Mouse (Mus musculus): Measurements from ENCODE around the gene Sohlh2. TPM values are rescaled to one million over a fixed set of nuclear protein-coding genes. Genes with fewer than 3 reads are reported as not detected.
"Not testable (repeated sequence)": the region's sequence is repeated elsewhere in the genome, so short reads cannot be mapped to it uniquely, and the experiment has no call there.

Sohlh2 gene
- total and polyA plus RNA-seq, 2 experiments from 2014 or later, result not detected

- H3K9me3 ChIP-seq (ENCODE audit: low read length), result no peaks in the 10 kb centered on the region
- peak; percentile 56 for TF ChIP-seq CTCF (IDR thresholded peaks at IDR 0.05)
- H3K36me3 ChIP-seq (ENCODE audit: insufficient read depth, low read length), result no peaks in the 10 kb centered on the region
- ATAC-seq (ENCODE audit: low FRiP score) (no peak), DNase-seq (ENCODE audit: low spot score) (peak; percentile 10)
- H3K4me3 ChIP-seq (ENCODE audit: low read depth, low read length), result no peak overlapping the region
- WGBS, result 33% methylated on average over 8 of the region's 8 CpGs
- no peaks in the 10 kb centered on the region for H3K4me1 ChIP-seq (ENCODE audit: insufficient read depth, low read length)
- no peaks in the 10 kb centered on the region for H3K27me3 ChIP-seq (ENCODE audit: insufficient read depth, low read length)
- no peak overlapping the region for H3K27ac ChIP-seq (ENCODE audit: low read depth, low read length)
- no peak overlapping the region for H3K4me2 ChIP-seq (ENCODE audit: low read depth, low read length, poor library complexity, severe bottlenecking)
- no peak overlapping the region for H3K9ac ChIP-seq (replicated peaks; ENCODE audit: low read length, poor library complexity, severe bottlenecking)
These were observed 13.0 kb downstream of the Sohlh2 start for GRCm38 (mm10) chr3:55194792-55195191.

- H3K4me1 ChIP-seq (ENCODE audit: insufficient read depth, low read length), result no peaks in the 10 kb centered on the region
- no peaks in the 10 kb centered on the region for H3K36me3 ChIP-seq (ENCODE audit: insufficient read depth, low read length)
- H3K27me3 ChIP-seq (ENCODE audit: insufficient read depth, low read length), result no peaks in the 10 kb centered on the region
- no peaks in the 10 kb centered on the region for H3K9me3 ChIP-seq (ENCODE audit: low read length)
- ATAC-seq (ENCODE audit: low FRiP score) (no peak), DNase-seq (ENCODE audit: low spot score) (no peak)
- H3K27ac ChIP-seq (ENCODE audit: low read depth, low read length), result no peak overlapping the region
- H3K4me3 ChIP-seq (ENCODE audit: low read depth, low read length), result no peak overlapping the region
- 86% methylated on average over 5 of the region's 5 CpGs for WGBS
- H3K4me2 ChIP-seq (ENCODE audit: low read depth, low read length, poor library complexity, severe bottlenecking), result no peak overlapping the region
- no peak overlapping the region for H3K9ac ChIP-seq (replicated peaks; ENCODE audit: low read length, poor library complexity, severe bottlenecking)
- TF ChIP-seq CTCF (IDR thresholded peaks at IDR 0.05), result no peak
These were observed 13.9 kb downstream of the Sohlh2 start for GRCm38 (mm10) chr3:55195581-55196327.

- WGBS, result 89% methylated on average over 2 of the region's 2 CpGs
- Histone ChIP-seq H3K9ac (replicated peaks; ENCODE audit: low read length, poor library complexity, severe bottlenecking) (no peak overlapping the region), H3K4me2 (ENCODE audit: low read depth, low read length, poor library complexity, severe bottlenecking) (no peak overlapping the region), H3K4me1 (ENCODE audit: insufficient read depth, low read length) (no peaks in the 10 kb centered on the region), H3K27ac (ENCODE audit: low read depth, low read length) (no peak overlapping the region), H3K36me3 (ENCODE audit: insufficient read depth, low read length) (no peaks in the 10 kb centered on the region), H3K4me3 (ENCODE audit: low read depth, low read length) (no peak overlapping the region), H3K9me3 (ENCODE audit: low read length) (no peaks in the 10 kb centered on the region), H3K27me3 (ENCODE audit: insufficient read depth, low read length) (no peaks in the 10 kb centered on the region)
- no peak for DNase-seq (ENCODE audit: low spot score)
- no peak for TF ChIP-seq CTCF (IDR thresholded peaks at IDR 0.05)
- no peak for ATAC-seq (ENCODE audit: low FRiP score)
These were observed 14.5 kb downstream of the Sohlh2 start for GRCm38 (mm10) chr3:55196328-55196710.

- ATAC-seq (ENCODE audit: low FRiP score); H3K4me2 ChIP-seq (ENCODE audit: low read depth, low read length, poor library complexity, severe bottlenecking); H3K9ac ChIP-seq (replicated peaks; ENCODE audit: low read length, poor library complexity, severe bottlenecking); H3K36me3 ChIP-seq (ENCODE audit: insufficient read depth, low read length); H3K27me3 ChIP-seq (ENCODE audit: insufficient read depth, low read length); H3K9me3 ChIP-seq (ENCODE audit: low read length); H3K27ac ChIP-seq (ENCODE audit: low read depth, low read length); H3K4me1 ChIP-seq (ENCODE audit: insufficient read depth, low read length); DNase-seq (ENCODE audit: low spot score); H3K4me3 ChIP-seq (ENCODE audit: low read depth, low read length): not testable (repeated sequence)
- 95% methylated on average over 11 of the region's 11 CpGs for WGBS
These were observed 21.8 kb downstream of the Sohlh2 start for GRCm38 (mm10) chr3:55203621-55204020.

GRCm38 (mm10) chr3:55206413-55206812 lies 24.6 kb downstream of the Sohlh2 start:
- no peak overlapping the region for H3K4me3 ChIP-seq (ENCODE audit: low read depth, low read length)
- no peak overlapping the region for H3K27ac ChIP-seq (ENCODE audit: low read depth, low read length)
- ATAC-seq (ENCODE audit: low FRiP score) (no peak), DNase-seq (ENCODE audit: low spot score) (no peak)
- over 99% methylated on average over 2 of the region's 2 CpGs for WGBS
- no peak overlapping the region for H3K4me2 ChIP-seq (ENCODE audit: low read depth, low read length, poor library complexity, severe bottlenecking)
- no peaks in the 10 kb centered on the region for H3K9me3 ChIP-seq (ENCODE audit: low read length)
- H3K4me1 ChIP-seq (ENCODE audit: insufficient read depth, low read length), result no peaks in the 10 kb centered on the region
- H3K9ac ChIP-seq (replicated peaks; ENCODE audit: low read length, poor library complexity, severe bottlenecking), result no peak overlapping the region
- H3K27me3 ChIP-seq (ENCODE audit: insufficient read depth, low read length), result no peaks in the 10 kb centered on the region
- TF ChIP-seq CTCF (IDR thresholded peaks at IDR 0.05), result no peak
- H3K36me3 ChIP-seq (ENCODE audit: insufficient read depth, low read length), result no peaks in the 10 kb centered on the region

GRCm38 (mm10) chr3:55207665-55208064 lies 25.8 kb downstream of the Sohlh2 start:
- peaks cover 2% of the 10 kb centered on the region; the same call in 1 of the 2 replicates for H3K4me1 ChIP-seq (ENCODE audit: insufficient read depth, low read length)

More at GRCm38 (mm10) chr3:55207665-55208064, 25.8 kb downstream of the Sohlh2 start:
- Histone ChIP-seq H3K4me3 (ENCODE audit: low read depth, low read length) (no peak overlapping the region), H3K4me2 (ENCODE audit: low read depth, low read length, poor library complexity, severe bottlenecking) (no peak overlapping the region), H3K36me3 (ENCODE audit: insufficient read depth, low read length) (no peaks in the 10 kb centered on the region), H3K9ac (replicated peaks; ENCODE audit: low read length, poor library complexity, severe bottlenecking) (no peak overlapping the region), H3K27ac (ENCODE audit: low read depth, low read length) (no peak overlapping the region), H3K27me3 (ENCODE audit: insufficient read depth, low read length) (no peaks in the 10 kb centered on the region), H3K9me3 (ENCODE audit: low read length) (no peaks in the 10 kb centered on the region)
- WGBS, result 46% methylated on average over 6 of the region's 6 CpGs
- TF ChIP-seq CTCF (IDR thresholded peaks at IDR 0.05), result no peak
- peak; percentile 35 for DNase-seq (ENCODE audit: low spot score)
- ATAC-seq (ENCODE audit: low FRiP score), result peak; percentile 31; the same call in 1 of the 2 replicates
